Mouse (Mus musculus): ENCODE measurements at regions not wholly inside any gene's neighbourhood (a gene's known extent, or its start where the extent isn't known, plus 50 kb on each side); places are given as distances from the start of the nearest gene placed in this dataset.

GRCm38 (mm10) chr9:31794911-31795310, 118.4 kb downstream of the Barx2 start:
- no peak for DNase-seq
- intact Hi-C loops (cut with DNase I): no loop called here

GRCm38 (mm10) chr9:31775956-31776355, 137.3 kb downstream of the Barx2 start:
- intact Hi-C loops (cut with DNase I): no loop called here
- no peak for DNase-seq

GRCm38 (mm10) chr9:31765401-31765800, 147.9 kb downstream of the Barx2 start:
- no peak for DNase-seq
- intact Hi-C loops (cut with DNase I): no loop called here

- no peak for DNase-seq
- intact Hi-C loops (cut with DNase I): no loop called here
These were observed 155.2 kb downstream of the Barx2 start for GRCm38 (mm10) chr9:31757894-31758561.

- intact Hi-C loops (cut with DNase I): no loop called here
- DNase-seq: no peak
These were observed 182.8 kb downstream of the Barx2 start for GRCm38 (mm10) chr9:31730443-31730842.

GRCm38 (mm10) chr9:31719309-31719708, 194.0 kb downstream of the Barx2 start:
- intact Hi-C loops (cut with DNase I): no loop called here
- no peak for DNase-seq

- no peak for DNase-seq
- intact Hi-C loops (cut with DNase I): no loop called here
These were observed 203.2 kb downstream of the Barx2 start for GRCm38 (mm10) chr9:31710022-31710421.

- intact Hi-C loops (cut with DNase I): no loop called here
- no peak for DNase-seq
These were observed 206.6 kb downstream of the Barx2 start for GRCm38 (mm10) chr9:31706688-31707087.

GRCm38 (mm10) chr9:31690921-31691475, 222.3 kb downstream of the Barx2 start:
- no peak for DNase-seq

GRCm38 (mm10) chr9:31688398-31688705, 224.1 kb upstream of the Tmem45b start:
- no peak for DNase-seq
- intact Hi-C loops (cut with DNase I): no loop called here

More at GRCm38 (mm10) chr9:31690921-31691475, 222.3 kb downstream of the Barx2 start:
- intact Hi-C loops (cut with DNase I): no loop called here

- DNase-seq: peak in 1 of 2 experiments; percentile 11
These were observed 223.6 kb upstream of the Tmem45b start for GRCm38 (mm10) chr9:31687686-31688397.

GRCm38 (mm10) chr9:31686466-31686865, 222.2 kb upstream of the Tmem45b start:
- intact Hi-C loops (cut with DNase I): no loop called here

More at GRCm38 (mm10) chr9:31687686-31688397, 223.6 kb upstream of the Tmem45b start:
- intact Hi-C loops (cut with DNase I): no loop called here

GRCm38 (mm10) chr9:31684812-31685188, 220.5 kb upstream of the Tmem45b start:
- intact Hi-C loops (cut with DNase I): no loop called here
- DNase-seq: no peak

More at GRCm38 (mm10) chr9:31686466-31686865, 222.2 kb upstream of the Tmem45b start:
- no peak for DNase-seq

GRCm38 (mm10) chr9:31684099-31684811, 220.0 kb upstream of the Tmem45b start:
- intact Hi-C loops (cut with DNase I): no loop called here
- no peak for DNase-seq

- intact Hi-C loops (cut with DNase I): no loop called here
- DNase-seq: no peak
These were observed 219.2 kb upstream of the Tmem45b start for GRCm38 (mm10) chr9:31683302-31684081.

GRCm38 (mm10) chr9:31682893-31683292, 218.6 kb upstream of the Tmem45b start:
- intact Hi-C loops (cut with DNase I): no loop called here

GRCm38 (mm10) chr9:31677150-31677549, 212.9 kb upstream of the Tmem45b start:
- intact Hi-C loops (cut with DNase I): no loop called here
- no peak for DNase-seq

More at GRCm38 (mm10) chr9:31682893-31683292, 218.6 kb upstream of the Tmem45b start:
- no peak for DNase-seq

GRCm38 (mm10) chr9:31659026-31659425, 194.8 kb upstream of the Tmem45b start:
- intact Hi-C loops (cut with DNase I): no loop called here
- DNase-seq: no peak

- intact Hi-C loops (cut with DNase I): no loop called here
- DNase-seq: no peak
These were observed 193.3 kb upstream of the Tmem45b start for GRCm38 (mm10) chr9:31657612-31658011.

- intact Hi-C loops (cut with DNase I): no loop called here
- DNase-seq: no peak
These were observed 192.4 kb upstream of the Tmem45b start for GRCm38 (mm10) chr9:31656676-31657075.
